Mouse (Mus musculus) liver, embryonic 16.5 days (tissue): ENCODE data around the gene Skint8. TPM values are rescaled to one million over a fixed set of nuclear protein-coding genes. Genes with fewer than 3 reads are reported as not detected.
"Not testable (repeated sequence)": the region's sequence is repeated elsewhere in the genome, so short reads cannot be mapped to it uniquely, and the experiment has no call there.

Experiments
- ATAC-seq: fragments of 200-750 bp; cut with Nextera tagmentation; 2 replicates; pipeline ENCODE4 v1.8.0; 2017; ENCODE audit warnings: low read depth, mild to moderate bottlenecking, moderate number of reproducible peaks, moderate library complexity
- H3K27ac ChIP-seq: fragments of 300-500 bp; sonication (generic); 2 replicates; pipeline ENCODE4 v1.5.1; 2014; ENCODE audit warnings: mild to moderate bottlenecking, low read length
- H3K27me3 ChIP-seq: fragments of 300-500 bp; sonication (generic); 2 replicates; pipeline ENCODE4 v1.6.1; 2014; ENCODE audit warnings: low read depth, low read length, mixed read lengths; ENCODE audit not compliant: control insufficient read depth, insufficient read depth
- H3K36me3 ChIP-seq: fragments of 300-500 bp; sonication (generic); 2 replicates; pipeline ENCODE4 v1.6.1; 2014; ENCODE audit warnings: mild to moderate bottlenecking; ENCODE audit not compliant: control insufficient read depth, insufficient read depth
- H3K4me1 ChIP-seq: fragments of 300-500 bp; sonication (generic); 2 replicates; pipeline ENCODE4 v1.6.1; 2014; ENCODE audit warnings: low read depth, low read length, mixed read lengths; ENCODE audit not compliant: control insufficient read depth
- H3K4me2 ChIP-seq: fragments of 300-500 bp; sonication (generic); 2 replicates; pipeline ENCODE4 v1.6.1; 2014; ENCODE audit warnings: low read depth, low read length, mixed read lengths
- H3K4me3 ChIP-seq: fragments of 300-500 bp; sonication (generic); 2 replicates; pipeline ENCODE4 v1.5.1; 2014; ENCODE audit warnings: low read depth, mild to moderate bottlenecking, low read length
- H3K9ac ChIP-seq: fragments of 300-500 bp; sonication (generic); 2 replicates; pipeline ENCODE4 v1.6.1; 2014; ENCODE audit warnings: low read depth, low read length
- H3K9me3 ChIP-seq: fragments of 300-500 bp; sonication (generic); replicated peaks from 2 replicates; pipeline ENCODE4 v1.6.1; 2016; ENCODE audit warnings: low read length; ENCODE audit not compliant: control insufficient read depth
- WGBS: fragments of 180-500 bp; shearing (Covaris S2); extraction: QIAGEN DNeasy Blood & Tissue Kit; methylation state at CpG from one replicate; pipeline ENCODE4 v1.1.7; 2014; ENCODE audit not compliant: insufficient replicate concordance; 5-methylcytosine and 5-hydroxymethylcytosine counted together
- polyA plus RNA-seq: library from polyadenylated mRNA; unstranded; fragments of >200 nt; fragmentation: Nextera tagmentation; extraction: Ambion mirVana; gene quantifications from 2 replicates; pipeline ENCODE4 v1.2.1, GENCODE M21; 2015

Skint8 gene
- polyA plus RNA-seq = not detected in 2 replicates

DNA sequence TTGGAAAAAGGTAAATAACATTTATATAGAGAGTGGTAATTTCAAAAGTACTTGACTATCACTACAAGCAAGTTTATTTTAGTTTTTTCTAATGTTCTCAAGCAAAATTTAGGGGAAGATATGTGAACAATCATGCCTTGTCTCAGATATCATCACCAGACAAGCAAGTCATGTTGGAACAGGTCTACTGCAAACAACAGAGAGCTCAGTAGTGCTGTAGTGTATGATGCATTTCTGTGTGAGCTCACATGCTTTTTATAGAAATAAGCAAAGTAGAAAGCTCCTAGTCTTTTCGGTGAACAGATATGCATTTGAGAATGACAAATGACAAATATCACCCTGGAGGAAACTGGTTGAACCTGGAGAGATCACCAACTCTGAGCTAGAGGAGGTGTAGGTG is at the start of gene Skint8:
Gene Skint8 (plus strand): TSS at position 301 of the 400 bp plus-strand sequence.
- Histone ChIP-seq H3K27me3 (no peaks in the 10 kb centered on the region), H3K4me1 (no peaks in the 10 kb centered on the region), H3K9me3 (no peaks in the 10 kb centered on the region), H3K4me2 (no peak within 1 kb of the TSS), H3K27ac (no peak within 1 kb of the TSS), H3K4me3 (no peak within 1 kb of the TSS), H3K36me3 (no peaks in the 10 kb centered on the region), H3K9ac (no peak within 1 kb of the TSS)
- 41% methylated on average over 1 of the region's 1 CpGs for WGBS
- no peak for ATAC-seq

DNA sequence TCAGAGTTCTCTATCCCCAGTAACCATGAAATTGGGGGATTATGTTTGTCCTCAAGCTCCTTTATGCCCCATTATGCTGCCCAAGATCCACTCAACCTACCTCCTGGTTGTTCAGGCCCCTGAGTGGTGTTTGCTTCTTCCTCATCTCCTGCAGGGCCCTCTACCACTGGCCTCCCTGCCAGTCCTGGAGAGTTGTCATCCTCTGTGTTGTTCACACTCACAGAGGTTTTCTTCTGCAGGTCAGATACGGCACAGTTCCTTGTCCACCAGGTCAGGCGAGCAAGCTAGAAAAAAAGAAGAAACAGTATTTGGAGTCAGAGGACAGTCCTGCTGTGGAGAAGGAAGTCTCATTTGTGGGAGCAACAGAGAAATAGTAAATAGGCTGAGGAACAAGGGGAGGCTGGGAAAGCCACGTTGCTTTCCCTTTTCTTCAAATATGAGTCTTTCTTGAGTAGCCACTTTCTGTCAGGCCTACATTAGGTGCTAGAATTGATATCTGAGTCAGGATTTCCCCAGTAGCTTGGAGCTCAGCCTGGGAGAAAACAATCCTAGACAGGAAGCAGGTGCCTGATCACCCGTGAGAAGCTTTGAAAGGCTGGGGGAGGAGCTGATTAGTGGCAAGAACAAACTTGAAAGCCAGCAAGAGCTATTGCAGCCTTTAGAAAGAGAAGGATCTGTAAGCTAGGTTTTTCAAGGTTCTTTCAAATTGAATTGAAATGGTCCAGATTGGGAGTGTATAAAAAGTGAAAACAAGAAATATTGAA is 38.9 kb upstream of the Skint8 start:
- WGBS = 22% methylated on average over 4 of the region's 4 CpGs
- no peak overlapping the region for H3K27ac ChIP-seq
- no peaks in the 10 kb centered on the region for H3K36me3 ChIP-seq
- H3K9ac ChIP-seq = no peak overlapping the region
- no peaks in the 10 kb centered on the region for H3K4me1 ChIP-seq
- H3K4me3 ChIP-seq = no peak overlapping the region
- H3K27me3 ChIP-seq = no peaks in the 10 kb centered on the region
- no peak overlapping the region for H3K4me2 ChIP-seq
- no peaks in the 10 kb centered on the region for H3K9me3 ChIP-seq
- no peak for ATAC-seq

DNA sequence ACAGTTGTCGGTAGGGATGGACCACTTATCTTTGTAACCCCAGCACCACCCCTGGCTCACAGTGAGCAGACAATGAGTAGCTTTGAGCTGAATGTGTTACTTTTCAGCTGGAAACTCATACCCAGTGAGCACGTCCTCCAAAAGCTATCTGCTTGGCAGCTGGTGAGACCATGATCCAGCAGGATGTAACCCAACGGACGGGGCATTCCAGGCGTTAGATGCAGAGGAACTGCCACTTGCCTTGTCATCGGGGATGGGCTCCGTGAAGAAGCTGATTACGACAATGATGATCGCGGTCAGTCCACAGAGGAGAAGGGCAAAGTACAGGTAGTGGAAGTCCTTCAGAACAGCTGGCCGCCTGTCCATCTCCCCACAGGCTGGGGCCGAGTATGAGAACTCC is 35.6 kb upstream of the Skint8 start:
- H3K4me3 ChIP-seq = no peak overlapping the region
- H3K27me3 ChIP-seq = no peaks in the 10 kb centered on the region
- no peak overlapping the region for H3K4me2 ChIP-seq
- no peaks in the 10 kb centered on the region for H3K36me3 ChIP-seq
- no peak for ATAC-seq
- no peaks in the 10 kb centered on the region for H3K9me3 ChIP-seq
- no peak overlapping the region for H3K27ac ChIP-seq
- WGBS = 70% methylated on average over 12 of the region's 12 CpGs
- no peak overlapping the region for H3K9ac ChIP-seq
- no peaks in the 10 kb centered on the region for H3K4me1 ChIP-seq

DNA sequence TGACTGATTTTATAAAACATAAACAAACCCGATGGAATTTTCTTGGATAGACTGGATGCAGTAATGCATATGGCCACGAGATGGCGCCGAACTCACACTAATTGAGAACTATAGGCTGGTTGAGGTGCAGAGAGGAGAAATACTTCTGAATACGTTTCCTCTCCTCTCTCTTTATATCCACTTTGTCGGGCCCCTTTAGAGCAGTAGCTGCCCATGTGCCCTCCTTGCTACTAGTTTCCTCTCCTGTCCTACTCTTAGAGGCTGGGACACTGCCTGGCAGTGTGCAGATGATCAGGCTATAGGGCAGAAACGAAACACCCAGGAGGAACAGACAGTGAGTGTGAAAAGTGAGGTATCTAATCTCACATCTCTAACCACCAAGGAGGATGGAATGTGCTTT is 33.2 kb upstream of the Skint8 start:
- Histone ChIP-seq H3K4me3 (no peak overlapping the region), H3K9me3 (no peaks in the 10 kb centered on the region), H3K27me3 (no peaks in the 10 kb centered on the region), H3K9ac (no peak overlapping the region), H3K27ac (no peak overlapping the region), H3K36me3 (no peaks in the 10 kb centered on the region), H3K4me2 (no peak overlapping the region), H3K4me1 (no peaks in the 10 kb centered on the region)
- ATAC-seq = no peak
- 4% methylated on average over 7 of the region's 7 CpGs for WGBS

DNA sequence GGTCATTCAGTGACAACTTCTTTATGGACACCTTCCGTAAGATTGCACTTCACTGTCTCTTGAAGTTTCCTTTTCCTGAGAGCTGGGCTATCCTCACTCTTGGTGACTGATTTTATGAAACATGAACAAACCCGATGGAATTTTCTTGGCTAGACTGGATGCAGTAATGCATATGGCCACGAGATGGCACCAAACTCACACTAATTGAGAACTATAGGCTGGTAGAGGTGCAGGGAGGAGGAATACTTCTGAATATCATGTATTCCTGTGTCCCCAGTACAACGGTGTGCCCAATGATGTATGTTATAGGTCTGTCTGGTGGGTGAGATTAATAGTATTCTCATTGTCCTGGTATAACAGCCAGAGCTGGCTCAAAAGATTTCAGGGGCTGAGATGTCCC is 32.6 kb upstream of the Skint8 start:
- H3K9me3 ChIP-seq = no peaks in the 10 kb centered on the region
- 15% methylated on average over 4 of the region's 4 CpGs for WGBS
- H3K27me3 ChIP-seq = no peaks in the 10 kb centered on the region
- no peak overlapping the region for H3K4me3 ChIP-seq
- no peak for ATAC-seq
- H3K9ac ChIP-seq = no peak overlapping the region
- no peak overlapping the region for H3K4me2 ChIP-seq
- no peaks in the 10 kb centered on the region for H3K4me1 ChIP-seq
- H3K27ac ChIP-seq = no peak overlapping the region
- no peaks in the 10 kb centered on the region for H3K36me3 ChIP-seq

DNA sequence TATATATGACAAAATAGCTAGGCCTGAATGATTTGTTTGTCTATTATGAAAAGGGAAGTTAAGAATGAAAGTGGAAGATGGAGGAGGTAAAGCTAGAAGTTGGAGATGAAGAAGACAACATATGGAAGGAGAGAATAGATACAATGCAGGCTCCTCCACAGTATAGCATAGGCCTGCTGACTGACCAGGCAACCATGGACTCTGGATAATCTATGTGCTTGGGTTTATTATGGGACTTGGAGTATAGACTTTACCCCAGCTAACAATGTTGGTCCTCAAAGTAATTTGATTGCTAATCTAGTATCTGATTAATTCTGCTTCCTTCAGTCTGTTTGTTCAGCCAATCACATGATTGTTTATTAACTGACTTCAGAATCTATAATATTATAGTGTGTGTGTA is 27.1 kb upstream of the Skint8 start:
- no peak for ATAC-seq

DNA sequence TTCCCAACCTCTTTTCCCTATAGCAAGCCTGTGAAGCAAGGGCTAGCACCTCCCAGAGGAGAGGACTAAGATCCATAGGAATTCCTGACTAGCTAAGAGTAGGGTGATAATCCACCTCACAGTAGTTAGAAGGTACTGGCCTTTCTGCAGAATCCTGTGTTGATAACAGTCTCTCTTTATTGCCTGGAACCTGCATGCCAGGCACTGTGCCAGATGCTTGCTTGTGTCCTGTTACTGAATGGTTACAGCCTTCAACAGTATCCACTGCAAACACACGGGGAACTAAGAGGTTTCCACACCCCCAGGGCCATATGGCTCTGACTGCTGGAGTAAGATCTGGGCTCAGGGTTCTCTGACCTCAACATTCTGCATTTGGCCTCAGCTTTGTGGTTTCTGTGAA is 21.4 kb upstream of the Skint8 start:
- H3K4me2 ChIP-seq = no peak overlapping the region
- H3K9ac ChIP-seq = no peak overlapping the region
- H3K4me1 ChIP-seq = no peaks in the 10 kb centered on the region
- H3K27ac ChIP-seq = no peak overlapping the region
- no peaks in the 10 kb centered on the region for H3K27me3 ChIP-seq
- ATAC-seq = no peak
- H3K9me3 ChIP-seq = no peaks in the 10 kb centered on the region
- no peaks in the 10 kb centered on the region for H3K36me3 ChIP-seq
- H3K4me3 ChIP-seq = no peak overlapping the region
- 3% methylated on average over 1 of the region's 1 CpGs for WGBS

More for the DNA sequence above, 27.1 kb upstream of the Skint8 start:
- no peaks in the 10 kb centered on the region for H3K36me3 ChIP-seq
- H3K4me3 ChIP-seq = no peak overlapping the region
- no peak overlapping the region for H3K27ac ChIP-seq
- no peaks in the 10 kb centered on the region for H3K4me1 ChIP-seq
- H3K27me3 ChIP-seq = no peaks in the 10 kb centered on the region
- no peak overlapping the region for H3K9ac ChIP-seq
- H3K9me3 ChIP-seq = no peaks in the 10 kb centered on the region
- H3K4me2 ChIP-seq = no peak overlapping the region

DNA sequence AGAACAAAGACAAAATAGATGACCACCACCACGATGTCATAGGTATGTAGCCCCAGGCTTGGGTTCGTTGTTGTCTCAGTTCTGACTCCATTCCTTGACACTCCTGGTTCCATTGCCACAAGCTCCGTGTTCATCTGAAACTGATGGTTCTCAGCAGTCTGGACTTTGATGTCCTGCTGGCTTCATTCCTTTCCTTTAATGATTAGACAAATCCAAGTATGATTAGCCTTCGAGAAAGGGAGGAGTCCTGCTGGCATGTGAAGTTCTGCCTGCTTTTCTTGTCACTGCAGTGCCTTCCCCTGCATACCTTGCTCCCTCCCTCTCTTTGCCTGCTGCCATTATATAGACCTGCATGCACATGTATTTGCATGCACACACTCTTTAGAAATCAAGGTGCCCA is 20.6 kb upstream of the Skint8 start:
- WGBS = 43% methylated on average over 4 of the region's 4 CpGs

DNA sequence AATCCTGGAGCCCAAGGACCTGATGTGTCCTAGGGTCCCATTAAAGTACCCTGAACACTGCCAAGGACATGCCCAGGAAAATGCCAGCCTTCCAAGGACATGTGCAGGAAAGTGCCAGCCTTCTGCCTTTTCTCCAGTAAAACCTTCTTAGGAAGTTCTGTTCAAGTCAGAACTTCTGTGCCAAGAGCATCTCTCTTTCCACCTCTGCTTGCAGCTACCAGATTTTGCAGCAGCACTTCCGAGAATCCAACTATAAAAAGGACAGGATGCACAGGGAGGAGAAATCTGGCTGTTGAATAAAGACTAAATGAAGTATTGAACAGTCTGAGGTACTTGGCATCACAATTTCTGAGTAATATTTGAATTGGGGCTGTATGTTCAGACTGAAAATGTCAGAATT is 18.7 kb upstream of the Skint8 start:
- H3K27me3 ChIP-seq, ATAC-seq, H3K4me3 ChIP-seq, H3K4me2 ChIP-seq, H3K9ac ChIP-seq, H3K36me3 ChIP-seq, H3K4me1 ChIP-seq, H3K9me3 ChIP-seq, H3K27ac ChIP-seq: not testable (repeated sequence)
- 35% methylated on average over 1 of the region's 1 CpGs for WGBS

More for the DNA sequence above, 20.6 kb upstream of the Skint8 start:
- H3K4me3 ChIP-seq = no peak overlapping the region
- no peak overlapping the region for H3K27ac ChIP-seq
- H3K9ac ChIP-seq = no peak overlapping the region
- H3K4me1 ChIP-seq = no peaks in the 10 kb centered on the region
- no peak for ATAC-seq
- H3K36me3 ChIP-seq = no peaks in the 10 kb centered on the region
- H3K27me3 ChIP-seq = no peaks in the 10 kb centered on the region
- no peak overlapping the region for H3K4me2 ChIP-seq
- H3K9me3 ChIP-seq = no peaks in the 10 kb centered on the region
